In genomic region chr12:81775641-81776040, GRCm38 (mm10) we compare ENCODE assay signal across 19 mouse cellular contexts. TPM values are rescaled to one million over a fixed set of nuclear protein-coding genes. Genes with fewer than 3 reads are reported as not detected.
A peak's percentile ranks its signal among the peaks of the same experiment; 100 is the strongest.
DNase-seq lines count a peak whose midpoint lies in the region; ATAC-seq lines count a peak whose summit lies in the region.
"Had no signal": no experiment of that assay in that cellular context is flagged by ENCODE, and none has a peak within 500 bp of the region (broad histone marks: within the 10 kb centered on the region; RNA-seq: fewer than 3 reads in every experiment).

No protein-coding gene starts in this region.

- no peak overlapping the region for H3K4me2 ChIP-seq in liver, embryonic 11.5 days
- H3K4me2 ChIP-seq: embryonic facial prominence, embryonic 15.5 days; hindbrain, embryonic 12.5 days had no signal

- intact Hi-C loops in left cerebral cortex, postnatal 14 days (cut with DNase I): no loop called here
- intact Hi-C loops in left cerebral cortex, postnatal 36 days (cut with DNase I): no loop called here

- ATAC-seq in liver, embryonic 11.5 days (replicated peaks; ENCODE audit: low FRiP score): no peak
- ATAC-seq: forebrain, embryonic 14.5 days; hindbrain, embryonic 16.5 days had no signal

- H3K27me3 ChIP-seq in liver, embryonic 11.5 days (replicated peaks; ENCODE audit: control insufficient read depth, insufficient read depth, low read length): peaks cover 21% of the 10 kb centered on the region

- peak; percentile 55 for DNase-seq in heart, adult 11 months
- DNase-seq in heart, adult 18-20 months: no peak
- DNase-seq in left cerebral cortex, postnatal 14 days (ENCODE audit: low spot score in 2 of 2): peak; percentile 23 to 67
- DNase-seq in left cerebral cortex, postnatal 36 days (ENCODE audit: low spot score in 2 of 2): no peak
- DNase-seq in brain, adult 2 months (ENCODE audit: low read depth, low spot score): peak; percentile 69
- DNase-seq in right cerebral cortex, postnatal 14 days: peak; percentile 21
- DNase-seq in liver, embryonic 11.5 days (ENCODE audit: low spot score): no peak
- DNase-seq: cerebellum, adult 11 months; cerebellum, adult 8-10 months; cerebellum, postnatal 14 days; gastrocnemius, adult 2 months; gastrocnemius, postnatal 25 days had no signal

- no peak overlapping the region for H3K4me3 ChIP-seq in liver, embryonic 11.5 days (ENCODE audit: low read depth, low read length)
- H3K4me3 ChIP-seq: embryonic facial prominence, embryonic 15.5 days; erythroblast, embryonic 14.5 days; forebrain, embryonic 10.5 days; gastrocnemius, adult 2 months; heart, embryonic 10.5 days; hindbrain, embryonic 12.5 days had no signal

- peaks cover 5% of the 10 kb centered on the region for H3K4me1 ChIP-seq in liver, embryonic 11.5 days (replicated peaks; ENCODE audit: control insufficient read depth, insufficient read depth, low read length)

- no peaks in the 10 kb centered on the region for H3K9me3 ChIP-seq in liver, embryonic 11.5 days (ENCODE audit: control insufficient read depth, low read length)
- H3K9me3 ChIP-seq: embryonic facial prominence, embryonic 15.5 days; forebrain, embryonic 10.5 days; heart, embryonic 10.5 days; hindbrain, embryonic 12.5 days had no signal

- H3K36me3 ChIP-seq in liver, embryonic 11.5 days (ENCODE audit: control insufficient read depth, insufficient read depth, low read length): no peaks in the 10 kb centered on the region
- H3K36me3 ChIP-seq: embryonic facial prominence, embryonic 15.5 days; heart, embryonic 10.5 days had no signal

- no peak overlapping the region for H3K27ac ChIP-seq in liver, embryonic 11.5 days (ENCODE audit: low read depth, low read length)
- H3K27ac ChIP-seq: embryonic facial prominence, embryonic 15.5 days; forebrain, embryonic 10.5 days; gastrocnemius, adult 2 months; heart, embryonic 10.5 days; hindbrain, embryonic 12.5 days had no signal

- H3K9ac ChIP-seq in liver, embryonic 11.5 days (ENCODE audit: low read depth, low read length): no peak overlapping the region
- H3K9ac ChIP-seq: embryonic facial prominence, embryonic 15.5 days; hindbrain, embryonic 12.5 days had no signal

- WGBS in liver, embryonic 11.5 days: 65% methylated on average over 2 of the region's 2 CpGs

RNA-seq across cellular contexts. Expression of gene Map3k9, which starts 5.3 kb away (rescaled TPM):
- under 1 TPM; 0.05 to 0.28 TPM for total RNA-seq in heart, adult 18-20 months (2021)
- 10 to 100 TPM; 66.0 to 66.9 TPM for total RNA-seq in left cerebral cortex, postnatal 14 days (2021)
- total RNA-seq in left cerebral cortex, postnatal 36 days (2021): 10 to 100 TPM; 61.1 to 63.1 TPM
- polyA plus RNA-seq in liver, embryonic 11.5 days (2014; fragmentation: Nextera tagmentation; extraction: Ambion mirVana): 0.13 and 0.32 TPM in 2 replicates
- polyA plus RNA-seq: erythroblast, embryonic 14.5 days had no signal

Comparison
In these comparisons a context has a peak if more than half of its experiments do, and no peak if none do; other contexts are left out.
1. DNase-seq: peak in heart, adult 11 months (single experiment), left cerebral cortex, postnatal 14 days (2 of 2), brain, adult 2 months (single experiment) and right cerebral cortex, postnatal 14 days (single experiment); none in heart, adult 18-20 months (0 of 2), left cerebral cortex, postnatal 36 days (0 of 2) and liver, embryonic 11.5 days (single experiment).
2. RNA of gene Map3k9, which starts 5.3 kb away (total RNA-seq): 66.0 to 66.9 TPM in left cerebral cortex, postnatal 14 days and 61.1 to 63.1 TPM in left cerebral cortex, postnatal 36 days; 0.05 to 0.28 TPM in heart, adult 18-20 months; every median in the first group is over 10 times any median in the second.